Mouse (Mus musculus): Measurements from ENCODE around the gene Ilf2. TPM values are rescaled to one million over a fixed set of nuclear protein-coding genes. Genes with fewer than 3 reads are reported as not detected.
A peak's percentile ranks its signal among the peaks of the same experiment; 100 is the strongest.

Ilf2 gene
- polyA plus RNA-seq, 1 experiment, result 97.0 TPM

GRCm38 (mm10) chr3:90440756-90441155, 35.2 kb upstream of the Ilf2 start:
- H3K27ac ChIP-seq (ENCODE audit: insufficient read depth, low read length), result no peak overlapping the region
- no peak overlapping the region for H3K4me3 ChIP-seq (ENCODE audit: insufficient read depth, low read length)
- peaks cover 2% of the 10 kb centered on the region; the same call in 1 of the 2 replicates for H3K4me1 ChIP-seq (ENCODE audit: control insufficient read depth, insufficient read depth, low read length)
- TF ChIP-seq CTCF (IDR thresholded peaks at IDR 0.05; ENCODE audit: borderline replicate concordance, insufficient read depth, low read length) (no peak), POLR2A (IDR thresholded peaks at IDR 0.05; ENCODE audit: low read depth, low read length) (no peak)

DNA sequence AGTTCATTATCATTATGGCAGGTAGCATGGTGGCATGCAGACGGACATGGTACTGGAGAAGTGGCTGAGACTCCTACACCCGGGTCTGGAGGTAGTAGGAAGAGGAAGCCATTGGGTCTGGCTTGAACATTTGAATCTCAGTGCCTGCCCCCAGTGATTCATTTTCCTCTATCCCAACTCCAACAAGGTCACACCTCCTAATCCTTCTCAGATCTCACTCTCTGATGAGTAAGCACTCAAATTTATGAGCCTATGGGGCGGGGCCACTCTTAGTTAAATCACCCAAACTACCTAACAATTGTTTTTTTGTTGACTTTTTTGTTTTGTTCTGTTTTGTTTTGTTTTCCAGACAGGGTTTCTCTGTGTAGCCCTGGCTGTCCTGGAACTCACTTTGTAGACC, 31.9 kb upstream of the Ilf2 start:
- no peak overlapping the region for H3K27ac ChIP-seq (ENCODE audit: insufficient read depth, low read length)
- H3K4me1 ChIP-seq (ENCODE audit: control insufficient read depth, insufficient read depth, low read length), result peaks cover 2% of the 10 kb centered on the region; the same call in 1 of the 2 replicates
- TF ChIP-seq CTCF (IDR thresholded peaks at IDR 0.05; ENCODE audit: borderline replicate concordance, insufficient read depth, low read length) (no peak), POLR2A (IDR thresholded peaks at IDR 0.05; ENCODE audit: low read depth, low read length) (no peak)
- no peak overlapping the region for H3K4me3 ChIP-seq (ENCODE audit: insufficient read depth, low read length)

DNA sequence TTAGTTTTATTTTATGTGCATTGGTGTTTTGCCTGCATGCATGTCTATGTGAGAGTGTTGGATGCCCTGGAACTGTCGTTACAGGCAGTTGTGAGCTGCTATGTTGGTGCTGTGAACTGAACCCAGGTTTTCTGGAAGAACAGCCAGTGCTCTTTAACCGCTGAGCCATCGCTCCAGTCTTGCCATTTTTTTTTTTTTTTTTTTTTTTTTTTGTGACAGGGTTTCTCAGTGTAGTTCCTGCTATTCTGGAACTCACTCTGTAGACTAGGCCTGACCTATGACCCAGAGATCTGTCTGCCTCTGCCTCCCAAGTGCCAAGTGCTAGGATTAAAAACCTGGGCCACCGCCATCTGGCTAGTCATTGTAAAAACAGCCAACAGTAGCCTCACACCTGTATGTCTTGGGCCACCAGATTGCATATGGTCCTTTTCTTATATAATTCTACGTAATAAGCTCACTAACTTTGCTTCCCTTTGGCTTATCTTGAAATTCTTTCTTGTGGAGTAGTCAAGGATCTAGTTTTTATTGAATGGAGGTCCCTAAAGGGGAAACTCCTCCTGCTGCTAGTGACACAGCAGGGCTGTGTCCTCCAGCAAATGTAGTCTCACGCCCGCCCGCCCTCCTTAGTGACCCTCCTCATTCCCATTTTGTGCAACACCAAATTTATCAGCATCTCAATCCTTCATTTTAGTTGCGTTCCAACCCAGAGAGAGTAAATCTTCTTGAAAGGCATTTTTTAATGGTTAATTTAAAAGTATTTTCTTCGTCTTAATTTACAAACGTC, 30.3 kb upstream of the Ilf2 start:
- H3K4me3 ChIP-seq (ENCODE audit: insufficient read depth, low read length), result no peak overlapping the region
- peak overlapping the region; percentile 32; the same call in 1 of the 2 replicates for H3K27ac ChIP-seq (ENCODE audit: insufficient read depth, low read length)
- H3K4me1 ChIP-seq (ENCODE audit: control insufficient read depth, insufficient read depth, low read length), result peaks cover 2% of the 10 kb centered on the region; the same call in 1 of the 2 replicates

DNA sequence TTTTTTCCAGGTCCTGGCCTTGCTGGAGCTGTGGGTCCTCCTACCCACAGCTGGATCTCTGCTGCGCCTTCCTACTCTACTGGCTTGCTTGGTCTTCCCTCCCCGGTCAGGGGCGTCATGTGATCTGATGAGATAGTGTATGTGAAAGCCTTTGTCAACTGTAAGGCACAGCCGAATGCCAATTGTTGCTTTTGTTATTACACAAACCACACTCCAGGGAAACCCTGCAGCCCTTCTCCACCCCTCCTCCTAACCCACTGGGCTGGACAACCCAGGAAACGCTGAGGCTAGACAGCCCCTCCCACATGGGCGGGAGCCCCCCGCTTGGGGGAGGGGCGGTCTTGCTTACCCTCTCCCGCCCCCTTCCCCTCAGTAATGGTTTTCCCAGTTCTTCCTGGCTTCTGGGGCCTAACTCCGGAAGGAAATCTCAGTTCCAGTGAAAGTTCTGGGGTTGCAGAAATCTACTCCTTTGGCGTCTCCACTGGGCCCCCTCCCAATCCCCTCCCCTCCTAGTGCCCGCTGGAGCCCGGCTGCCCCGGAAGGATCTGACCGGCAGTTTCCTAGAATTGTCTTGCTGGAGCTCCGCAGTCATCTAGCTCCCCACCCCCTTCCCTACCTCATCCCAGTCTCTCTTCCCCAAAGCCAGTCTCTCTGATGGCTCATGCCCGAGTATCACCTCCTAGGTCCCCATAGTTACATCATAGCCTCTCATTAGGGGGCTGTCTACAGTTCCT, 29.4 kb upstream of the Ilf2 start:
- Histone ChIP-seq H3K27ac (ENCODE audit: insufficient read depth, low read length) (peak overlapping the region; percentile 54), H3K4me1 (ENCODE audit: control insufficient read depth, insufficient read depth, low read length) (no peaks in the 10 kb centered on the region), H3K4me3 (ENCODE audit: insufficient read depth, low read length) (no peak overlapping the region)
- TF ChIP-seq CTCF (IDR thresholded peaks at IDR 0.05; ENCODE audit: borderline replicate concordance, insufficient read depth, low read length) (no peak), POLR2A (IDR thresholded peaks at IDR 0.05; ENCODE audit: low read depth, low read length) (peak; percentile 81)

More for the DNA sequence above, 30.3 kb upstream of the Ilf2 start:
- TF ChIP-seq POLR2A (IDR thresholded peaks at IDR 0.05; ENCODE audit: low read depth, low read length) (no peak), CTCF (IDR thresholded peaks at IDR 0.05; ENCODE audit: borderline replicate concordance, insufficient read depth, low read length) (no peak)

GRCm38 (mm10) chr3:90447123-90447494, 28.8 kb upstream of the Ilf2 start:
- H3K4me3 ChIP-seq (ENCODE audit: insufficient read depth, low read length), result no peak overlapping the region

DNA sequence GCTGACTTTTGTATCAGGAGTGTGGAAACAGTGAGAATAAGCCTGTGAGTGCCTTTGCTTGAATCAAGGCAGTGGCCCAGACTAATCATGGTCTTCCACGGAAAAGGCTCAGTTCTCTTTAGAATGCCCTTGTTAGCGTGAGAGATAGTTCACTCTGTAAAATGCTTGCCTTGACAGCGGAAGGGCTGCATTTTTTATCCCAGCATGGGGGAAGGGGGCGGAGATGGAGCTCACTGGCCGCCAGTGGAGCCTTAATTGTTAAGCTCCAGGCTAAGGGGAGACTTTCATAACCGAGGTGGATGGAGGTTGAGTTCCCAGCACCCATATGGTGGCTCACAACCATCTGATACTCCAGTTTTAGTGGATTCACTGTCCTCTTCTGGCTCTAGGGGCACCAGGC, 27.3 kb upstream of the Ilf2 start:
- Histone ChIP-seq H3K4me3 (ENCODE audit: insufficient read depth, low read length) (no peak overlapping the region), H3K27ac (ENCODE audit: insufficient read depth, low read length) (no peak overlapping the region), H3K4me1 (ENCODE audit: control insufficient read depth, insufficient read depth, low read length) (no peaks in the 10 kb centered on the region)
- TF ChIP-seq CTCF (IDR thresholded peaks at IDR 0.05; ENCODE audit: borderline replicate concordance, insufficient read depth, low read length) (no peak), POLR2A (IDR thresholded peaks at IDR 0.05; ENCODE audit: low read depth, low read length) (no peak)

More at GRCm38 (mm10) chr3:90447123-90447494, 28.8 kb upstream of the Ilf2 start:
- H3K27ac ChIP-seq (ENCODE audit: insufficient read depth, low read length), result peak overlapping the region; percentile 54
- TF ChIP-seq POLR2A (IDR thresholded peaks at IDR 0.05; ENCODE audit: low read depth, low read length) (no peak), CTCF (IDR thresholded peaks at IDR 0.05; ENCODE audit: borderline replicate concordance, insufficient read depth, low read length) (no peak)
- H3K4me1 ChIP-seq (ENCODE audit: control insufficient read depth, insufficient read depth, low read length), result no peaks in the 10 kb centered on the region

- Histone ChIP-seq H3K27ac (ENCODE audit: insufficient read depth, low read length) (no peak overlapping the region), H3K4me1 (ENCODE audit: control insufficient read depth, insufficient read depth, low read length) (no peaks in the 10 kb centered on the region), H3K4me3 (ENCODE audit: insufficient read depth, low read length) (no peak overlapping the region)
- TF ChIP-seq CTCF (IDR thresholded peaks at IDR 0.05; ENCODE audit: borderline replicate concordance, insufficient read depth, low read length), result no peak
- no peak for TF ChIP-seq POLR2A (IDR thresholded peaks at IDR 0.05; ENCODE audit: low read depth, low read length)
Measured at GRCm38 (mm10) chr3:90450874-90451273, 25.1 kb upstream of the Ilf2 start.

DNA sequence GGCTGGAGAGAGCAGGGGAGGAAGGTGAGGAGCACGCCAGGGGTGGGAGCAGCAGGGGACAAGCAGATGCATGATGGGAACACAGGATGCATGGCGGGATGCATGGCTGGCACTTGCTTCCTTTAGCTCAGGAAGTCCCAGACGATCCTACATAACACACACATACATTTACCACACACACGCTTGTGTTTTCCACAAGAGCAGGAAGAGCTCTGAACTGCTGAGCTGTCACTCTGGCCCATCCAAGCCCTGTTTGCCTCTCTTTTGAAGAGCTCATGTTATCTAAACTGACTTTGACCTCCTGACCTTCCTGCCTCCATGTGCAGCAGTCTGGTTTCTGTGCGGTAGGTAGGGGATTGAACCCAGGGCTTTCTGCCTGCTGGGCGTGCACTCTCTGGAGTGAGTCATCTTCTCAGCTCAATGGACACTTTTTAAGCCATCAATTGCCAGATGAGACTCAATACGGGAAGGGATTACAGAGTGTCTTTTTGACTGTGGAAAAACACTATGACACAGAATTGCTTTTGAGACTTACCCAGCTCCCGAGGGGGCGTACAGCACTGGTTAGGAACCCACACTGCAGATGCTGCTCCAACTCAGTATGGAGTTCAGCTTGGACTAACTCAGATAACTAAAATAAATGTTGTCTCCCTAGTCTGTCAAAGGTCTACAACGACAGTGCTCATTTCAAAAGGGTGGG, 24.4 kb upstream of the Ilf2 start:
- TF ChIP-seq CTCF (IDR thresholded peaks at IDR 0.05; ENCODE audit: borderline replicate concordance, insufficient read depth, low read length) (no peak), POLR2A (IDR thresholded peaks at IDR 0.05; ENCODE audit: low read depth, low read length) (no peak)
- Histone ChIP-seq H3K27ac (ENCODE audit: insufficient read depth, low read length) (no peak overlapping the region), H3K4me1 (ENCODE audit: control insufficient read depth, insufficient read depth, low read length) (no peaks in the 10 kb centered on the region), H3K4me3 (ENCODE audit: insufficient read depth, low read length) (no peak overlapping the region)

DNA sequence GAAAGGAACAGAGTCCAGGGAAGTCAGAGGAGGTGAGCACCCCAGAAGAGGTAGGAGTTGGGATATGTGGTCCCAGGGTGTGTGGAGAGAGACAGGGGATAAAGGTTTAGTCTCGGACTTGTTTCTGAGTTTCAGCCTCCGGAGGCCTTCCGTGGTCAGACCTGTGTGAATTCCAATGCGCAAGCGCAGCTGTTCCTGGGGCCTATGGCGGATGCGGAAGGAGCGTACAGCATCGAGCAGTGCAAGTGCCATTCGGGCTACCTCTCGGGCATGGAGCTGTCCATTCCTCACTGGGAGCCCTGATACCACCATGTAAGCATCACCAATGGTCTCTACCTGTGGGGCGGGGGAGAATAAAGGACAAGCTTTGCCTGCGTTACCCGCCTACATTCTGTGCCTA, 21.0 kb upstream of the Ilf2 start:
- Histone ChIP-seq H3K4me3 (ENCODE audit: insufficient read depth, low read length) (no peak overlapping the region), H3K27ac (ENCODE audit: insufficient read depth, low read length) (no peak overlapping the region), H3K4me1 (ENCODE audit: control insufficient read depth, insufficient read depth, low read length) (no peaks in the 10 kb centered on the region)
- TF ChIP-seq POLR2A (IDR thresholded peaks at IDR 0.05; ENCODE audit: low read depth, low read length) (no peak), CTCF (IDR thresholded peaks at IDR 0.05; ENCODE audit: borderline replicate concordance, insufficient read depth, low read length) (no peak)
